Mouse (Mus musculus) hindbrain, embryonic 16.5 days (tissue): ENCODE data around the gene Cdipt. TPM values are rescaled to one million over a fixed set of nuclear protein-coding genes. Genes with fewer than 3 reads are reported as not detected.

Experiments
- ATAC-seq: fragments of 200-750 bp; cut with Nextera tagmentation; 2 replicates; pipeline ENCODE4 v1.8.0; 2017; ENCODE audit warnings: moderate TSS enrichment, moderate library complexity
- H3K27ac ChIP-seq: fragments of 300-500 bp; sonication (generic); 2 replicates; pipeline ENCODE4 v1.5.1; 2014; ENCODE audit warnings: low read depth, mild to moderate bottlenecking, control low read depth, low read length, moderate library complexity
- H3K27me3 ChIP-seq: fragments of 300-500 bp; sonication (generic); replicated peaks from 2 replicates; pipeline ENCODE4 v1.6.1; 2014; ENCODE audit warnings: low read length; ENCODE audit not compliant: control insufficient read depth, insufficient read depth
- H3K36me3 ChIP-seq: fragments of 300-500 bp; sonication (generic); 2 replicates; pipeline ENCODE4 v1.6.1; 2014; ENCODE audit warnings: mild to moderate bottlenecking, low read length, moderate library complexity, mixed read lengths; ENCODE audit not compliant: control insufficient read depth, insufficient read depth
- H3K4me1 ChIP-seq: fragments of 300-500 bp; sonication (generic); 2 replicates; pipeline ENCODE4 v1.6.1; 2014; ENCODE audit warnings: low read depth, low read length; ENCODE audit not compliant: control insufficient read depth, insufficient read depth
- H3K4me2 ChIP-seq: fragments of 300-500 bp; sonication (generic); 2 replicates; pipeline ENCODE4 v1.6.1; 2014; ENCODE audit warnings: mild to moderate bottlenecking, low read length, control low read depth, moderate library complexity
- H3K4me3 ChIP-seq: fragments of 300-500 bp; sonication (generic); 2 replicates; pipeline ENCODE4 v1.5.1; 2014; ENCODE audit warnings: mild to moderate bottlenecking, low read length, control low read depth, moderate library complexity
- H3K9ac ChIP-seq: fragments of 300-500 bp; sonication (generic); 2 replicates; pipeline ENCODE4 v1.6.1; 2014; ENCODE audit warnings: low read depth, mild to moderate bottlenecking, control low read depth, low read length, moderate library complexity
- H3K9me3 ChIP-seq: fragments of 300-500 bp; sonication (generic); 2 replicates; pipeline ENCODE4 v1.6.1; 2014; ENCODE audit warnings: mild to moderate bottlenecking, low read length, moderate library complexity; ENCODE audit not compliant: control insufficient read depth
- WGBS: fragments of 180-500 bp; shearing (Covaris S2); extraction: QIAGEN DNeasy Blood & Tissue Kit; methylation state at CpG from one replicate; pipeline ENCODE4 v1.1.7; 2014; 5-methylcytosine and 5-hydroxymethylcytosine counted together
- polyA plus RNA-seq: library from polyadenylated mRNA; unstranded; fragments of >200 nt; fragmentation: Nextera tagmentation; extraction: Ambion mirVana; gene quantifications from 2 replicates; pipeline ENCODE4 v1.2.1, GENCODE M21; 2015

The Cdipt gene
- polyA plus RNA-seq, 1 experiment from 2014 or later = 160 TPM

DNA sequence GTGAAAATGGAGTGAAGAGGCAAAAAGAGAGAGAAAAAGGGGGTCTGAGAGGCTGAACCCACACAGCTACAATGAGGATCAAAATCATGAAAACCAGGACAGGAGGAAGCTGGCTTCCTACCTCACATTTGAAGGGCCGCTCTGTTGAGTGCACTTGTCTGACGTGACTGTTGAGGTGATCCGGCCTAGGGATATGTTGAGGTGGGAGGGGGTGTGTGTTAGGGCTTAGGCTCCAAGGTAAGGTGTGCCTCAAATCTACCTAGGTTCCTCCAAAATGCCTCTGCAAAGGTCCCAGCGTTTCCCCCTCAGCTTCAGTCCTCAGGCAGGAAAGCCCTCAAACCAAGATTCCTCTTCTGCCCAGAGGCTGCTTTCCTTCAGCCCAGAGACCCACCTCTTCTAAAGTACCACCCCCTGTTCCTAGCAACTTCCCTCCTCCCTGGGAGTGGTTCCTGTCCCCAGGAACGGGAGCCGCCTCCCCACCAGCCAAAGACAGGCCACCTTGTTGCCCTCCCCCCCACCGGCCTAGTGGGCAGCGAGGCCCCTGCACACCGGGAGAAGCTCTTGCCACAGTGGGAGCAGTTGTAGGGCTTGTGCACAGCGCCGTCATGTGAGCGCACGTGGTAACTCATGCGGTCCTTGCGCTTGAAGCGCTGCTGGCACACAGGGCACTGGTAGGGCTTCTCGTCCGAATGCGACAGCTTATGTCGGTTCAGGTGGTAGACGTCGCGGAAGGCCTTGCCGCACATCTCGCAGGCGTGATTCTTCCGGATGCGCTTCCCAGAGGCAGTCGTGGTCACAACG, 49.2 kb downstream of the Cdipt start:
- no peaks in the 10 kb centered on the region for H3K9me3 ChIP-seq

DNA sequence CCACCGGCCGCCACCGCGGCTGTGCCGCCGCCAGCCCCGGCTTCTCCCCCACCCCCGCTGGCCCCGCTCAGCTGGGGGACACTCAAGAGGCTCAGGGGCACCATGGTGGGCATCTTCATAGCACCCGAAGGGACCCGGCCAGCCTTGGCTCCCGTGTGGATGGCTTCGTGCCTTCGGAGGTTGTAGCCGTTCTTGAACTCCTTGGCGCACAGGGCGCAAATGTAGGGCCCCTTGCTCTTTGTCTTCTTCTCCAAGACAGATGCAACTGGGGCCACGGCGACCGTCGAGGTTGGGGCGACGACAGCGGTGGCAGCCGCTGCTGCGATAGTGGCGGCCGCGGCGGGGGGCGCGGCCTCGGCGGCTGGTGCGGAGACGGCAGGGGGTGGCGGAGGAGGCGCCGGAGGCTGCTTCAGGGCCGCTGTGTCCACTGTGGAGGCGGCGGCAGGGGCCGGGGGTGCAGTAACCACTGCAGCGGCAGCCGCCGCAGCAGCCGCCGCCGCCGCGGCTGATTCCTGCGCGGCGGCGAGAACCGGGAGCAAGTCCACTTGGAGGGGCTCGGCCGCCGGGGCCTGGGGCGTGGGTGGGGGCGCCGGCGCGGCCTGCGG, 49.9 kb downstream of the Cdipt start:
- no peak for ATAC-seq
- peak overlapping the region; percentile 97 for H3K9ac ChIP-seq
- H3K27ac ChIP-seq = peak overlapping the region; percentile 100
- whole genome bisulfite sequencing = under 1% methylated on average over 60 of the region's 65 CpGs
- peaks cover 38% of the 10 kb centered on the region for H3K4me1 ChIP-seq
- H3K27me3 ChIP-seq = no peaks in the 10 kb centered on the region
- peak overlapping the region; percentile 91 for H3K4me3 ChIP-seq
- peaks cover 14% of the 10 kb centered on the region; the same call in 1 of the 2 replicates for H3K36me3 ChIP-seq
- H3K4me2 ChIP-seq = peak overlapping the region; percentile 95
- no peaks in the 10 kb centered on the region for H3K9me3 ChIP-seq

More for the DNA sequence above, 49.2 kb downstream of the Cdipt start:
- H3K4me3 ChIP-seq = peak overlapping the region; percentile 91
- peak; percentile 18; the same call in 1 of the 2 replicates for ATAC-seq
- WGBS = under 1% methylated on average over 30 of the region's 30 CpGs
- peak overlapping the region; percentile 95 for H3K4me2 ChIP-seq
- peak overlapping the region; percentile 100 for H3K27ac ChIP-seq
- H3K27me3 ChIP-seq = no peaks in the 10 kb centered on the region
- H3K4me1 ChIP-seq = peaks cover 44% of the 10 kb centered on the region
- peaks cover 14% of the 10 kb centered on the region; the same call in 1 of the 2 replicates for H3K36me3 ChIP-seq
- H3K9ac ChIP-seq = peak overlapping the region; percentile 97

DNA sequence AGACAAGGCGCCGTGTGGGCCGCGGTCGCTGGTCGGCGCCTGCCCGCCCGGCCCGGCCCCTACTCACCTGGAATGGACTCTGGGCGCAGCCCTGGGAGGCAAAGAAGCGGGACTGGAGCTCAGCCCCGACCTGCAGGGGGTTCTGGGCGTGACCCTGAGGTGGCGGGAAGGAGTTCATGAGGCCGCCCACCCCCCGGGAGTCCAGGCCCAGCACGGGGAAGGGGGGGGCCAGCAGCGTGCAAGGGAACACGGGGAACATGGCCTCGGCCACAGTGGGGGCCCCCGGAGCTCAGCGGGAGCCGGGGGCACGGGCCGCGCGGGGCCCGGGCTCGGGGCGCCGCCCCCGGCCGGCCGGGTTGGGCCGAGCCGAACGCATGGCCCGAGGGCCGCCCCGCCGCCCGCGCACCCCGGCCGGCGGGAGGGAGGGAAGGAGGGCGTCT, 50.5 kb downstream of the Cdipt start:
- Histone ChIP-seq H3K36me3 (peaks cover 14% of the 10 kb centered on the region; the same call in 1 of the 2 replicates), H3K9ac (peak overlapping the region; percentile 97), H3K4me1 (peaks cover 37% of the 10 kb centered on the region), H3K4me2 (peak overlapping the region; percentile 95), H3K27me3 (no peaks in the 10 kb centered on the region), H3K27ac (peak overlapping the region; percentile 100), H3K9me3 (no peaks in the 10 kb centered on the region), H3K4me3 (peak overlapping the region; percentile 91)
- WGBS = 0% methylated on average over 24 of the region's 48 CpGs
- ATAC-seq = peak; percentile 5; the same call in 1 of the 2 replicates

DNA sequence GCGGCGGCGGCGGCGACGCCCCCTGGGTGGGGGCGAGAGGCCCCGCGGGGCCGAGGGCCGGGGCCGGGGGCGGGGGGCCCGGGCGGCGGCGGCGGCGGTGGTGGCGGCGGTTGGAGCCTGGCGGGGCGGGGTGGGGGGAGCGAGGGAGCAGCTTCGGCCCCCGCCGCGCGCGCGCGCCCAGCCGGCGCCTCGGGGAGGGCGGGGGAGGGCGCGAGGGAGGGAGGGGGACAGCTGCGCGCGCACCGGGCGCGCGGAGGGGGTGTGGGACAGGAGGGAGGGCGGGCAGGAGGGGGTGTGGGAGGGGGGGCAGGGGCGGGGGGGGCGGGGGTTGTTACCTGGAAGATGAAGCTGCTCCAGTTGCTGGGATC, 50.9 kb downstream of the Cdipt start:
- Histone ChIP-seq H3K9ac (peak overlapping the region; percentile 97), H3K27ac (peak overlapping the region; percentile 100), H3K27me3 (no peaks in the 10 kb centered on the region), H3K4me3 (peak overlapping the region; percentile 91), H3K36me3 (peaks cover 14% of the 10 kb centered on the region; the same call in 1 of the 2 replicates), H3K9me3 (no peaks in the 10 kb centered on the region), H3K4me2 (peak overlapping the region; percentile 95), H3K4me1 (peaks cover 33% of the 10 kb centered on the region)
- ATAC-seq = no peak
- 20% methylated on average over 1 of the region's 48 CpGs for WGBS

DNA sequence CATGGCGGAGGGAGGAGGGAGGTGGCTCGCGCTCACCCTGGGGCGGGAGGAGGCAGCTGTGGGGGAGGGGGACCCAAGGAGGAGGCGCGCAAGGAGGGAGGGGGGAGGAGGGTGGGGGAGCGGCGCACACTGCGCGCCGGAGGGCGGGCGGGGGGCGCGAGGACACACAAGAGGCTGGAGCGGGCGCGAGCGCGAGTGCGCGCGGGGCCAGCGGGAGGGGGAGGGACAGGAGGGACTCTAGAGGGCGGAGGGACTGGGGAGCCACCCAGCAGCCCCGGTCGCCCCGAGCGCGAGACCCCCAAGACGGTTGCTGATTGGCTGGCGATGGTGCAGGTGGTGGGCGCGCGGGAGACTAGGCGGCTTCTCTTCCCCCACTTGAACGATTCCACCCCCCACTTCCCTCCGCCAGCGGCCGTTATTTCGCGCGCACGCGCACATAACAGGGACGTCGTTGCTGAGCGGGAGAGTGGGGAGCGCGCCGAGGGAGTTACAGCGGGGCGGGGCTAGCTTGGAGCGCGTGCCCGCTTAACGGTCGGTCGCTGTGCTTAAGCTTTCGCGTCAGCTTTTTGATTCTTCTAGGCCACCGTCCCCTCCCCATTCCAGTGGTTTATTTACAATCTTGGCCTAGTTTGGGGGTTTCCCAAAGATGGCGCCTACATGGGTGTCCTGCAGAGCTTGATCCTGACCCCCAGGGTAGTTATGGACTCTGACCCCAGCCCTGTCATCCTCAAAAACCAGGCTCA, 51.4 kb downstream of the Cdipt start, which contains the start of gene Maz:
TSS of gene Maz (minus strand) at position 54 of the 743 bp plus-strand sequence.
- ATAC-seq = peak; percentile 94
- Histone ChIP-seq H3K9ac (peak within 1 kb of the TSS; percentile 97), H3K27ac (peak within 1 kb of the TSS; percentile 100), H3K4me1 (peaks cover 33% of the 10 kb centered on the region), H3K36me3 (peaks cover 13% of the 10 kb centered on the region; the same call in 1 of the 2 replicates), H3K27me3 (no peaks in the 10 kb centered on the region), H3K4me2 (peak within 1 kb of the TSS; percentile 95), H3K9me3 (no peaks in the 10 kb centered on the region), H3K4me3 (peak within 1 kb of the TSS; percentile 91)
- under 1% methylated on average over 53 of the region's 63 CpGs for WGBS

DNA sequence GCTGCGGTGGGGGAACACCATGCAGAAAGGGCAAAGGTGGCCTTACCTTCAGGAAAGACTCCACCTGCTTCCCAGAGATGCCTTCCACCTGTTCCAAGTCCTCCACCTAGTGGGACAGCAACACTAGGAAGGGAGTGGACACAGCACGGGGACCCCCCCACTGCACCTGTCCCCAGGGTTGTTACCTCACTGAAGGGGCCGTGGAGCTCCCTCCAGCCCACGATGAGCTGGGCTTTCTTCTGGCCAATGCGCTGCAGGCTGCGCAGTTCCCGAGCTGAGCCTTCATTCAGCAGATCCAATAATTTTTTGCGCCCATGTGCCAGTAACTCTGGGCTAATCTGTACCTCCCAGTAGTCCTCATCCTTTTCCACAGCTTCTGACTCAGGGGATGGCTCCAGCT, 52.2 kb downstream of the Cdipt start:
- 61% methylated on average over 8 of the region's 8 CpGs for WGBS
- Histone ChIP-seq H3K4me3 (peak overlapping the region; percentile 91), H3K4me1 (peaks cover 31% of the 10 kb centered on the region), H3K27me3 (no peaks in the 10 kb centered on the region), H3K4me2 (peak overlapping the region; percentile 95), H3K9me3 (no peaks in the 10 kb centered on the region), H3K9ac (peak overlapping the region; percentile 63), H3K36me3 (peaks cover 6% of the 10 kb centered on the region; the same call in 1 of the 2 replicates), H3K27ac (peak overlapping the region; percentile 100)
- peak; percentile 5 for ATAC-seq

Other genes starting within 250 kb of the Cdipt start
- 114 and 119 TPM in 2 replicates for gene Mapk3, start 216.3 kb upstream of the Cdipt start, polyA plus RNA-seq
- gene Gdpd3, start 209.6 kb upstream of the Cdipt start, polyA plus RNA-seq = 1.4 and 1.5 TPM in 2 replicates
- gene Ypel3, start 199.0 kb upstream of the Cdipt start, polyA plus RNA-seq = 187 and 200 TPM in 2 replicates
- gene Tbx6, start 194.4 kb upstream of the Cdipt start, polyA plus RNA-seq = 0.29 and 0.55 TPM in 2 replicates
- 157 and 165 TPM in 2 replicates for gene Ppp4c, start 183.4 kb upstream of the Cdipt start, polyA plus RNA-seq
- gene Fam57b, start 178.2 kb upstream of the Cdipt start, polyA plus RNA-seq = 52.8 and 59.4 TPM in 2 replicates
- gene 4930451I11Rik, start 144.3 kb upstream of the Cdipt start, polyA plus RNA-seq = 0.49 TPM in 1 of 2 replicates, not detected in the other
- 31.1 and 34.0 TPM in 2 replicates for gene Doc2a, start 128.5 kb upstream of the Cdipt start, polyA plus RNA-seq
- gene Hirip3, start 113.9 kb upstream of the Cdipt start, polyA plus RNA-seq = 21.1 and 23.6 TPM in 2 replicates
- gene Ino80e, start 113.5 kb upstream of the Cdipt start, polyA plus RNA-seq = 88.3 and 100 TPM in 2 replicates
- gene Taok2, start 91.2 kb upstream of the Cdipt start, polyA plus RNA-seq = 52.8 and 60.3 TPM in 2 replicates
- gene Tmem219, start 53.0 kb upstream of the Cdipt start, polyA plus RNA-seq = 34.0 and 35.9 TPM in 2 replicates
- gene Kctd13, start 47.0 kb upstream of the Cdipt start, polyA plus RNA-seq = 126 and 134 TPM in 2 replicates
- 9.4 and 11.5 TPM in 2 replicates for gene Asphd1, start 26.3 kb upstream of the Cdipt start, polyA plus RNA-seq
- 54.9 and 56.7 TPM in 2 replicates for gene Sez6l2, start 25.4 kb upstream of the Cdipt start, polyA plus RNA-seq
- 1.2 and 1.6 TPM in 2 replicates for gene Cdiptos, start 184 bp downstream of the Cdipt start, polyA plus RNA-seq
- 3.9 and 4.8 TPM in 2 replicates for gene Mvp, start 38.7 kb downstream of the Cdipt start, polyA plus RNA-seq
- gene Pagr1b, start 40.6 kb downstream of the Cdipt start, polyA plus RNA-seq = 0.31 TPM in 1 of 2 replicates, not detected in the other
- gene Pagr1a, start 41.4 kb downstream of the Cdipt start, polyA plus RNA-seq = 26.9 and 55.8 TPM in 2 replicates
- 47.5 and 81.5 TPM in 2 replicates for gene Gm42742, start 45.2 kb downstream of the Cdipt start, polyA plus RNA-seq
- 71.4 and 84.6 TPM in 2 replicates for gene Prrt2, start 45.3 kb downstream of the Cdipt start, polyA plus RNA-seq
- 53.9 and 55.0 TPM in 2 replicates for gene Maz, start 51.1 kb downstream of the Cdipt start, polyA plus RNA-seq
- gene Kif22, start 66.6 kb downstream of the Cdipt start, polyA plus RNA-seq = 22.2 and 29.8 TPM in 2 replicates
- not detected in 2 replicates for gene Zg16, start 111.4 kb downstream of the Cdipt start, polyA plus RNA-seq
- 2.2 and 2.4 TPM in 2 replicates for gene AI467606, start 115.4 kb downstream of the Cdipt start, polyA plus RNA-seq
- gene Qprt, start 146.3 kb downstream of the Cdipt start, polyA plus RNA-seq = 1.1 TPM in 2 replicates
- gene Spn, start 161.9 kb downstream of the Cdipt start, polyA plus RNA-seq = 0.07 TPM in 1 of 2 replicates, not detected in the other
- 70.4 and 72.7 TPM in 2 replicates for gene Cd2bp2, start 220.1 kb downstream of the Cdipt start, polyA plus RNA-seq
- 27.0 and 29.1 TPM in 2 replicates for gene Tbc1d10b, start 232.6 kb downstream of the Cdipt start, polyA plus RNA-seq
- gene Mylpf, start 233.0 kb downstream of the Cdipt start, polyA plus RNA-seq = 3.5 and 47.0 TPM in 2 replicates